Comparison of ENCODE assay signal across 8 mouse cellular contexts in genomic region chr17:47611661-47611982, GRCm38 (mm10). TPM values are rescaled to one million over a fixed set of nuclear protein-coding genes. Genes with fewer than 3 reads are reported as not detected.
A peak's percentile ranks its signal among the peaks of the same experiment; 100 is the strongest.
DNase-seq lines count a peak whose midpoint lies in the region; ATAC-seq and TF ChIP-seq lines count a peak whose summit lies in the region.

No protein-coding gene starts in this region.

- ATAC-seq in kidney, embryonic 15.5 days (replicated peaks; ENCODE audit: low FRiP score), result no peak
- no peak; the same call in 1 of the 2 replicates for ATAC-seq in hindbrain, postnatal 0 days
- no peak; the same call in 1 of the 2 replicates for ATAC-seq in midbrain, embryonic 14.5 days (ENCODE audit: low FRiP score, low TSS enrichment)

- no peak for TF ChIP-seq CTCF in cortical plate, adult 2 months (IDR thresholded peaks at IDR 0.05; ENCODE audit: extremely low read depth, insufficient read depth, low read length)
- no peak for TF ChIP-seq CTCF in hindbrain, postnatal 0 days (IDR thresholded peaks at IDR 0.05; ENCODE audit: low read depth)

- H3K27ac ChIP-seq in kidney, embryonic 15.5 days, result peak overlapping the region; percentile 82
- no peak overlapping the region for H3K27ac ChIP-seq in cortical plate, adult 2 months (ENCODE audit: insufficient read depth, low read length)
- H3K27ac ChIP-seq in hindbrain, postnatal 0 days, result peak overlapping the region; percentile 85
- 0 out of 2 replicates have a peak overlapping the region, but pooled peaks have one; percentile 37 for H3K27ac ChIP-seq in midbrain, embryonic 14.5 days (replicated peaks; ENCODE audit: low read depth, low read length)

- peaks cover 56% of the 10 kb centered on the region for H3K36me3 ChIP-seq in kidney, embryonic 15.5 days
- H3K36me3 ChIP-seq in hindbrain, postnatal 0 days (ENCODE audit: insufficient read depth, low read length), result peaks cover 15% of the 10 kb centered on the region
- H3K36me3 ChIP-seq in midbrain, embryonic 14.5 days (ENCODE audit: control insufficient read depth, insufficient read depth, low read length), result peaks cover 33% of the 10 kb centered on the region

- peaks cover 25% of the 10 kb centered on the region for H3K4me1 ChIP-seq in kidney, embryonic 15.5 days
- peaks cover 5% of the 10 kb centered on the region for H3K4me1 ChIP-seq in cortical plate, adult 2 months (ENCODE audit: control insufficient read depth, insufficient read depth, low read length)
- peaks cover 14% of the 10 kb centered on the region for H3K4me1 ChIP-seq in hindbrain, postnatal 0 days (ENCODE audit: insufficient read depth, low read length)
- H3K4me1 ChIP-seq in midbrain, embryonic 14.5 days (ENCODE audit: control insufficient read depth, insufficient read depth, low read length), result peaks cover 23% of the 10 kb centered on the region

- no peaks in the 10 kb centered on the region for H3K9me3 ChIP-seq in kidney, embryonic 15.5 days (replicated peaks)
- no peaks in the 10 kb centered on the region for H3K9me3 ChIP-seq in hindbrain, postnatal 0 days (ENCODE audit: low read length)
- no peaks in the 10 kb centered on the region for H3K9me3 ChIP-seq in midbrain, embryonic 14.5 days (ENCODE audit: control insufficient read depth, low read length)

- no peak for DNase-seq in kidney, postnatal 14 days
- no peak for DNase-seq in hindbrain, postnatal 0 days (ENCODE audit: low spot score)
- no peak for DNase-seq in midbrain, embryonic 14.5 days
- DNase-seq in retina, embryonic 14.5 days (ENCODE audit: low spot score), result no peak
- DNase-seq in layer of hippocampus, postnatal 10 days (ENCODE audit: low spot score in 2 of 2), result no peak
- DNase-seq in left cerebral cortex, adult 18-20 months (ENCODE audit: low spot score in 2 of 2), result no peak

- H3K27me3 ChIP-seq in kidney, embryonic 15.5 days, result no peaks in the 10 kb centered on the region
- no peaks in the 10 kb centered on the region for H3K27me3 ChIP-seq in hindbrain, postnatal 0 days (ENCODE audit: insufficient read depth, low read length)
- H3K27me3 ChIP-seq in midbrain, embryonic 14.5 days (ENCODE audit: control insufficient read depth, insufficient read depth, low read length), result no peaks in the 10 kb centered on the region

- H3K4me3 ChIP-seq in kidney, embryonic 15.5 days (replicated peaks), result peak overlapping the region; percentile 81
- H3K4me3 ChIP-seq in cortical plate, adult 2 months (ENCODE audit: insufficient read depth, low read length), result peak overlapping the region; percentile 75
- peak overlapping the region; percentile 86 for H3K4me3 ChIP-seq in hindbrain, postnatal 0 days (ENCODE audit: low read length)
- peak overlapping the region; percentile 87 for H3K4me3 ChIP-seq in midbrain, embryonic 14.5 days (replicated peaks; ENCODE audit: low read depth, low read length)

- peak overlapping the region; percentile 88 for H3K9ac ChIP-seq in kidney, embryonic 15.5 days
- H3K9ac ChIP-seq in hindbrain, postnatal 0 days (replicated peaks; ENCODE audit: low read length), result peak overlapping the region; percentile 82
- H3K9ac ChIP-seq in midbrain, embryonic 14.5 days (replicated peaks; ENCODE audit: low read length), result peak overlapping the region; percentile 75

- TF ChIP-seq POLR2A in cortical plate, adult 2 months (IDR thresholded peaks at IDR 0.05; ENCODE audit: extremely low read depth, insufficient read depth, low read length), result no peak

- under 1% methylated on average over 13 of the region's 13 CpGs for WGBS in kidney, embryonic 15.5 days
- under 1% methylated on average over 13 of the region's 13 CpGs for WGBS in hindbrain, postnatal 0 days
- under 1% methylated on average over 13 of the region's 13 CpGs for WGBS in midbrain, embryonic 14.5 days

- peak overlapping the region; percentile 87 for H3K4me2 ChIP-seq in kidney, embryonic 15.5 days
- H3K4me2 ChIP-seq in hindbrain, postnatal 0 days (ENCODE audit: low read depth, low read length), result peak overlapping the region; percentile 96
- peak overlapping the region; percentile 91 for H3K4me2 ChIP-seq in midbrain, embryonic 14.5 days (ENCODE audit: low read length)

RNA-seq across cellular contexts. Expression of gene Gm20517, which starts 0.2 kb away (rescaled TPM):
- polyA plus RNA-seq in kidney, embryonic 15.5 days (2015; fragmentation: Nextera tagmentation; extraction: Ambion mirVana), result 0.81 and 1.4 TPM in 2 replicates
- 1.9 and 2.9 TPM in 2 replicates for polyA plus RNA-seq in cortical plate, adult 2 months (2012; rRNA removed)
- 4.6 and 4.8 TPM in 2 replicates for total RNA-seq in hindbrain, postnatal 0 days (2014; rRNA removed)
- 1.2 and 1.6 TPM in 2 replicates for polyA plus RNA-seq in hindbrain, postnatal 0 days (2015; fragmentation: Nextera tagmentation; extraction: Ambion mirVana)
- 3.1 and 3.2 TPM in 2 replicates for polyA plus RNA-seq in midbrain, embryonic 14.5 days (2014; fragmentation: Nextera tagmentation; extraction: Ambion mirVana)
- 10 to 100 TPM in 1 of 2 experiments, 1 to 10 TPM in 1; 6.6 to 10.1 TPM for total RNA-seq in layer of hippocampus, postnatal 10 days (2021)
- total RNA-seq in left cerebral cortex, adult 18-20 months (2021), result 1 to 10 TPM; 3.3 to 8.3 TPM

RNA-seq across cellular contexts. Expression of gene Med20, which starts 0.2 kb away (rescaled TPM):
- polyA plus RNA-seq in kidney, embryonic 15.5 days (2015; fragmentation: Nextera tagmentation; extraction: Ambion mirVana), result 45.7 TPM in 2 replicates
- polyA plus RNA-seq in cortical plate, adult 2 months (2012; rRNA removed), result 32.6 and 34.0 TPM in 2 replicates
- 27.9 and 40.9 TPM in 2 replicates for total RNA-seq in hindbrain, postnatal 0 days (2014; rRNA removed)
- 27.3 and 27.9 TPM in 2 replicates for polyA plus RNA-seq in hindbrain, postnatal 0 days (2015; fragmentation: Nextera tagmentation; extraction: Ambion mirVana)
- polyA plus RNA-seq in midbrain, embryonic 14.5 days (2014; fragmentation: Nextera tagmentation; extraction: Ambion mirVana), result 48.1 and 49.5 TPM in 2 replicates
- 10 to 100 TPM; 23.9 to 24.8 TPM for total RNA-seq in layer of hippocampus, postnatal 10 days (2021)
- total RNA-seq in left cerebral cortex, adult 18-20 months (2021), result 10 to 100 TPM; 33.0 to 33.5 TPM

RNA-seq across cellular contexts. Expression of gene Bysl, which starts 0.3 kb away (rescaled TPM):
- polyA plus RNA-seq in kidney, embryonic 15.5 days (2015; fragmentation: Nextera tagmentation; extraction: Ambion mirVana), result 23.8 and 26.5 TPM in 2 replicates
- polyA plus RNA-seq in cortical plate, adult 2 months (2012; rRNA removed), result 17.0 and 17.6 TPM in 2 replicates
- total RNA-seq in hindbrain, postnatal 0 days (2014; rRNA removed), result 20.2 and 25.7 TPM in 2 replicates
- polyA plus RNA-seq in hindbrain, postnatal 0 days (2015; fragmentation: Nextera tagmentation; extraction: Ambion mirVana), result 25.3 and 27.1 TPM in 2 replicates
- polyA plus RNA-seq in midbrain, embryonic 14.5 days (2014; fragmentation: Nextera tagmentation; extraction: Ambion mirVana), result 32.0 and 33.2 TPM in 2 replicates
- total RNA-seq in layer of hippocampus, postnatal 10 days (2021), result 10 to 100 TPM; 24.5 to 24.9 TPM
- total RNA-seq in left cerebral cortex, adult 18-20 months (2021), result 10 to 100 TPM; 18.3 to 18.7 TPM

RNA-seq across cellular contexts. Expression of gene Usp49, which starts 18.9 kb away (rescaled TPM):
- 4.6 and 5.0 TPM in 2 replicates for polyA plus RNA-seq in kidney, embryonic 15.5 days (2015; fragmentation: Nextera tagmentation; extraction: Ambion mirVana)
- polyA plus RNA-seq in cortical plate, adult 2 months (2012; rRNA removed), result 12.4 and 12.5 TPM in 2 replicates
- total RNA-seq in hindbrain, postnatal 0 days (2014; rRNA removed), result 20.7 and 25.5 TPM in 2 replicates
- 4.2 and 4.9 TPM in 2 replicates for polyA plus RNA-seq in hindbrain, postnatal 0 days (2015; fragmentation: Nextera tagmentation; extraction: Ambion mirVana)
- polyA plus RNA-seq in midbrain, embryonic 14.5 days (2014; fragmentation: Nextera tagmentation; extraction: Ambion mirVana), result 7.5 and 7.6 TPM in 2 replicates
- total RNA-seq in layer of hippocampus, postnatal 10 days (2021), result 10 to 100 TPM; 11.3 to 13.2 TPM
- 10 to 100 TPM in 1 of 2 experiments, 1 to 10 TPM in 1; 8.0 to 11.3 TPM for total RNA-seq in left cerebral cortex, adult 18-20 months (2021)
